Mouse (Mus musculus): ENCODE measurements around the gene Depdc5.

- TF ChIP-seq POLR2A (IDR thresholded peaks at IDR 0.05; ENCODE audit: low read depth, low read length) (no peak), CTCF (IDR thresholded peaks at IDR 0.05; ENCODE audit: borderline replicate concordance, insufficient read depth, low read length) (no peak)
These were observed 143.2 kb downstream of the Depdc5 start for GRCm38 (mm10) chr5:33006670-33007069.

Data from embryonic fibroblast, embryonic 13.5 days (primary cell).